Mouse (Mus musculus) heart, adult 2 months (tissue): ENCODE data around the gene Fgf13.

ENCODE experiments used
- CTCF ChIP-seq: fragments of 200-600 bp; IDR thresholded peaks from 2 replicates; pipeline ENCODE4 v1.8.1; 2022; ENCODE audit warnings: antibody characterized with exemption, mild to moderate bottlenecking, moderate library complexity
- POLR2A ChIP-seq: fragments of 200-500 bp; IDR thresholded peaks from 2 replicates; pipeline ENCODE4 v1.6.1; 2011; ENCODE audit warnings: mild to moderate bottlenecking, low read depth, low read length, control low read depth; ENCODE audit not compliant: insufficient read depth

GRCm38 (mm10) chrX:59493388-59493787, 74.5 kb downstream of the Fgf13 start:
- TF ChIP-seq CTCF (no peak), POLR2A (no peak)
